Mouse (Mus musculus): ENCODE results near the gene Cyp2d11. TPM values are rescaled to one million over a fixed set of nuclear protein-coding genes. Genes with fewer than 3 reads are reported as not detected.

Gene Cyp2d11
- polyA plus RNA-seq, 1 experiment, result not detected

- TF ChIP-seq POLR2A (IDR thresholded peaks at IDR 0.05; ENCODE audit: borderline replicate concordance, extremely low read depth, insufficient read depth, insufficient read length, poor library complexity, severe bottlenecking), result no peak
- DNase-seq (ENCODE audit: low read depth), result no peak
These were observed 54.1 kb downstream of the Cyp2d11 start for GRCm38 (mm10) chr15:82339634-82340254.

Other genes with a start within 250 kb of the Cyp2d11 start
- 196 and 230 TPM in 2 replicates for gene Srebf2, start 246.8 kb downstream of the Cyp2d11 start, polyA plus RNA-seq (2012; rRNA removed)
- 1.8 and 3.2 TPM in 2 replicates for gene Shisa8, start 181.2 kb downstream of the Cyp2d11 start, polyA plus RNA-seq (2012; rRNA removed)
- 0.26 and 0.30 TPM in 2 replicates for gene Tnfrsf13c, start 169.7 kb downstream of the Cyp2d11 start, polyA plus RNA-seq (2012; rRNA removed)
- 16.5 and 26.2 TPM in 2 replicates for gene Cenpm, start 149.3 kb downstream of the Cyp2d11 start, polyA plus RNA-seq (2012; rRNA removed)
- 67.2 and 71.3 TPM in 2 replicates for gene 1500009C09Rik, start 141.6 kb downstream of the Cyp2d11 start, polyA plus RNA-seq (2012; rRNA removed)
- 426 and 484 TPM in 2 replicates for gene Sept3, start 119.1 kb downstream of the Cyp2d11 start, polyA plus RNA-seq (2012; rRNA removed)
- 0.15 and 0.19 TPM in 2 replicates for gene Wbp2nl, start 95.1 kb downstream of the Cyp2d11 start, polyA plus RNA-seq (2012; rRNA removed)
- gene Naga, start 55.1 kb downstream of the Cyp2d11 start, polyA plus RNA-seq (2012; rRNA removed), result 46.0 and 46.4 TPM in 2 replicates
- gene Pheta2, start 55.1 kb downstream of the Cyp2d11 start, polyA plus RNA-seq (2012; rRNA removed), result 1.3 and 1.9 TPM in 2 replicates
- 231 and 270 TPM in 2 replicates for gene Smdt1, start 55.1 kb downstream of the Cyp2d11 start, polyA plus RNA-seq (2012; rRNA removed)
- 298 and 375 TPM in 2 replicates for gene Ndufa6, start 39.7 kb downstream of the Cyp2d11 start, polyA plus RNA-seq (2012; rRNA removed)
- 5.4 and 5.8 TPM in 2 replicates for gene Cyp2d22, start 13.8 kb downstream of the Cyp2d11 start, polyA plus RNA-seq (2012; rRNA removed)
- gene Cyp2d10, start 13.2 kb upstream of the Cyp2d11 start, polyA plus RNA-seq (2012; rRNA removed), result not detected in 2 replicates
- not detected in 2 replicates for gene Cyp2d9, start 39.4 kb upstream of the Cyp2d11 start, polyA plus RNA-seq (2012; rRNA removed)
- not detected in 2 replicates for gene Cyp2d12, start 161.1 kb upstream of the Cyp2d11 start, polyA plus RNA-seq (2012; rRNA removed)
- gene Cyp2d34, start 226.9 kb upstream of the Cyp2d11 start, polyA plus RNA-seq (2012; rRNA removed), result not detected in 2 replicates